Mouse (Mus musculus): ENCODE measurements at regions not wholly inside any gene's neighbourhood (a gene's known extent, or its start where the extent isn't known, plus 50 kb on each side); places are given as distances from the start of the nearest gene placed in this dataset.

DNA sequence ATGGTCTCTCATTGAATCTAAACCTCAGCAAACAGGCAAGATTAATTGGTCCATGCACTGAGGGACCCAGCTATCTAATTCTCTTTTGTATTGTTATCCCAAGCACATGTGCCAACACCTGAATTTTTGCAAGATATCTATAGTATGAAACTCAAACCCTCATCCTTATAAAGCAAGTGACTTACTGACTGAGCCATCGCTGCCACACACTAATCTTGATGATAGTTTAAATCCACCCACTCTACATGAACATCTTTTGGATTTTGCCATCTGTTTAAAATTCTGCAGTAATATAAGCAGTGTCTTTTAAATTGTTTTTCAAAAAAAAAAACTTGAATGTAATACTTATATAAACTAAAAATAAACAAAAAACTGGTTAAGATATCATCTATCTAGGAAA is 280.9 kb downstream of the Pcdh10 start:
- Histone ChIP-seq H3K4me1 (no peaks in the 10 kb centered on the region), H3K27ac (no peak overlapping the region), H3K27me3 (no peaks in the 10 kb centered on the region), H3K4me2 (replicated peaks) (no peak overlapping the region), H3K9me3 (no peaks in the 10 kb centered on the region), H3K36me3 (no peaks in the 10 kb centered on the region), H3K4me3 (no peak overlapping the region), H3K9ac (no peak overlapping the region)
- ATAC-seq (ENCODE audit: insufficient number of reproducible peaks, insufficient read depth, low FRiP score, low TSS enrichment): no peak
- 90% methylated on average over 1 of the region's 1 CpGs for WGBS

DNA sequence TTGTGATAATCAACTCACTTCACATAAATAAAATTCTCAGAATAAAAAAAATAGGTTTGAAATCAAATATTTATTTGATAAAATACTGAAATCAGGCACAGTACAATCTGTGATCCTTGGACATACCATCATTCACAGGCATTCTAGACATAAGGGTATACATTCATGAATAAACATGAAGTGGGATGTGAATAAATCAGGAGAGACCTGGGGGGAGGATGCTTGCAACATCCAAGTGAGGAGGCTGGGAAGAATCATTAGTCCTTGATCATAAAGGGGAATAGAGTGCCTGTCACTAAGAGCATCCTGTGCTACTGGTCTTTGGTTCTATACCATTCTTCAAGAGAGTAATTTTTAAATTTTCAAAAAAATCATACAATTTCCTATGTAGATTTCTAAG is 292.2 kb downstream of the Pcdh10 start:
- Histone ChIP-seq H3K36me3 (no peaks in the 10 kb centered on the region), H3K9ac (no peak overlapping the region), H3K27ac (no peak overlapping the region), H3K9me3 (no peaks in the 10 kb centered on the region), H3K4me1 (no peaks in the 10 kb centered on the region), H3K4me2 (replicated peaks) (no peak overlapping the region), H3K4me3 (no peak overlapping the region), H3K27me3 (no peaks in the 10 kb centered on the region)
- ATAC-seq (ENCODE audit: insufficient number of reproducible peaks, insufficient read depth, low FRiP score, low TSS enrichment): no peak

DNA sequence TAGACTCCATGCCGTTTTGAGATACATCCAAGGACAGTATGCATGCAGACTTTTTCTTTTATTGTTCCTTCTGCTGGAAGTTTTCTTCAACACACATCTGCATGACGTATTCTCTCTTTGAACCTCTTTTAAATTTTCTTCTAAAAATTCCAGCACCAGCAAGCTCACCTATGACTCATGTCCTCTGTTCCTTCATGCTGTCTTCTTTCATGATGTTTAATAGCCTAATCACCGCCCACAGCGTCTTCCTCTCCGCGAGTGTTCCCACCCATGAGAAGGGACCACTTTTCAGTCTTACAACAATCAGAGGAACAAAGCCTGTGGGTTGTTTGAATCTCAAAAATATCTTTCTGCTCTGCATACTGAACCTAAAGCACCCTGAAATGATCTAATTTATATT is 299.5 kb downstream of the Pcdh10 start:
- Histone ChIP-seq H3K4me2 (replicated peaks) (no peak overlapping the region), H3K9me3 (no peaks in the 10 kb centered on the region), H3K27me3 (peaks cover 7% of the 10 kb centered on the region; the same call in 1 of the 2 replicates), H3K27ac (no peak overlapping the region), H3K4me3 (no peak overlapping the region), H3K36me3 (no peaks in the 10 kb centered on the region), H3K4me1 (no peaks in the 10 kb centered on the region), H3K9ac (no peak overlapping the region)
- 92% methylated on average over 6 of the region's 6 CpGs for WGBS
- no peak for ATAC-seq (ENCODE audit: insufficient number of reproducible peaks, insufficient read depth, low FRiP score, low TSS enrichment)

DNA sequence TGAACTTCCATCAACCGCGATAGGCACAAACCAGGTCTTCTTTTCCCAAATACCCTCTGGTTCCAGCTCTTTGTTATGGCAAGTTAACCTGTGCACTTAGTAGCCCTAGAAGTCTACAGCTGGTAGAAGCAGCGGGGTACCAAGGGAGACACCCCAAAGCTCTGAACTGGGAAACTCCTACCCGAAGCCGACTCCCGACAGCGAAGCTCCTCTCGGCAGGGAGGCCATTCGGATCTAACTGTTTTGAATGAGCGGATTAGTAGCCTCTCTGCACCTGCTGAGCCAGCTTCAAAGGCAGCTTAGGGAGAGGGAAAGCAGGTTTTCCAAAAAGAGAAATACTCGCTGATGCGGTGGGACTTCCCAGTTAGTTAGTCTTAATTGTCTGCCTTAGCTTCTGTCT is 303.2 kb downstream of the Pcdh10 start:
- H3K4me1 ChIP-seq: no peaks in the 10 kb centered on the region
- no peak overlapping the region for H3K27ac ChIP-seq
- no peak overlapping the region for H3K4me3 ChIP-seq
- H3K9ac ChIP-seq: no peak overlapping the region
- peak overlapping the region; percentile 14; the same call in 1 of the 2 replicates for H3K4me2 ChIP-seq (replicated peaks)
- peaks cover 7% of the 10 kb centered on the region; the same call in 1 of the 2 replicates for H3K27me3 ChIP-seq
- H3K9me3 ChIP-seq: no peaks in the 10 kb centered on the region
- 5% methylated on average over 12 of the region's 12 CpGs for WGBS
- no peaks in the 10 kb centered on the region for H3K36me3 ChIP-seq
- ATAC-seq (ENCODE audit: insufficient number of reproducible peaks, insufficient read depth, low FRiP score, low TSS enrichment): no peak

DNA sequence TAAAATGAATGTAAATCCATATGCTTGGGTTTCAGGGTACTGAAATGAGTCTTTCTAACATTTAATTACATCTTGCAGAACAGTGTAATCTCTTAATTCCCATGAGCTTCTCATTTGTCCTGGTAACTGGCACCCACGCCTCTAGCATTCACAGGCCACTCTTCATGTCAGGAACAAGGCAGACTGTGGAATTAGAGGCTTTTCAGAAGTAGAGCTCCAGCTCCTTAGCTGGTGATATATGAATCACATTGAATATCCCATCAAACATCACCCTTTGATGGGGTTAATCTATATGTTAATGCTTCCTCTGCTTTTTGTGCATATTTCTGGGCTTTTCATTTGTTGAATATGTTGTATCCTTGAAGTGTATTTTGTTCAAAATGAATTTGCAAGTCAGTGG is 329.7 kb downstream of the Pcdh10 start:
- Histone ChIP-seq H3K9ac (no peak overlapping the region), H3K4me2 (replicated peaks) (no peak overlapping the region), H3K27me3 (no peaks in the 10 kb centered on the region), H3K4me3 (no peak overlapping the region), H3K9me3 (no peaks in the 10 kb centered on the region), H3K36me3 (no peaks in the 10 kb centered on the region), H3K27ac (no peak overlapping the region), H3K4me1 (no peaks in the 10 kb centered on the region)
- 56% methylated on average over 1 of the region's 1 CpGs for WGBS
- ATAC-seq (ENCODE audit: insufficient number of reproducible peaks, insufficient read depth, low FRiP score, low TSS enrichment): no peak

Measured in embryonic facial prominence, embryonic 12.5 days (tissue).